Mouse (Mus musculus) cerebellum, adult 2 months (tissue): ENCODE measurements at regions not wholly inside any gene's neighbourhood (a gene's known extent, or its start where the extent isn't known, plus 50 kb on each side); places are given as distances from the start of the nearest gene placed in this dataset.

ENCODE experiments used
- CTCF ChIP-seq: fragments of 200-500 bp; IDR thresholded peaks from 2 replicates; pipeline ENCODE4 v1.5.1; 2011; ENCODE audit warnings: low read depth, mild to moderate bottlenecking, control low read depth, low read length, moderate library complexity, borderline replicate concordance; ENCODE audit not compliant: insufficient read depth
- POLR2A ChIP-seq: fragments of 200-500 bp; IDR thresholded peaks from 2 replicates; pipeline ENCODE4 v1.6.1; 2011; ENCODE audit warnings: low read length, control low read depth, borderline replicate concordance; ENCODE audit not compliant: insufficient read depth

DNA sequence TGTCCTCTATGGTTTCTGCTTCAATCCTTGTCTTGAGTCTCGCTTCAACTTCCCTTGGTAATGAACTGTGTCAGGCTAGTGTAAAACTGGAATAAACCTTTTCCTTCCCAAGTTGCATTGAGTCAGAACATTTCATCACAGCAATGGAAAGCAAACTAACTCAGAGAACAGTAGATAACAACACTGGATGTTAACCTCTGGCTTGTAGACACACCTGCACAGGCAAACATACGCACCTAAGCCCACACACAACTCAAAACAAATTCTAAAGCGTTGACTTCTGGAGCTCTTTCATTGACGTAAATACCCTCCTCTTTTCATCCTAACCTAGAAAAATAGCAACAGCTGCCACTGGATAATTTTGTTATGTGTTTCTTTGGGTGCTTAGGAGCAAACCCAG is 244.1 kb upstream of the Tshz3 start:
- TF ChIP-seq CTCF: no peak
- TF ChIP-seq POLR2A: no peak
